Mouse (Mus musculus): Measurements from ENCODE around the gene Krtap4-2.

Gene Krtap4-2

DNA sequence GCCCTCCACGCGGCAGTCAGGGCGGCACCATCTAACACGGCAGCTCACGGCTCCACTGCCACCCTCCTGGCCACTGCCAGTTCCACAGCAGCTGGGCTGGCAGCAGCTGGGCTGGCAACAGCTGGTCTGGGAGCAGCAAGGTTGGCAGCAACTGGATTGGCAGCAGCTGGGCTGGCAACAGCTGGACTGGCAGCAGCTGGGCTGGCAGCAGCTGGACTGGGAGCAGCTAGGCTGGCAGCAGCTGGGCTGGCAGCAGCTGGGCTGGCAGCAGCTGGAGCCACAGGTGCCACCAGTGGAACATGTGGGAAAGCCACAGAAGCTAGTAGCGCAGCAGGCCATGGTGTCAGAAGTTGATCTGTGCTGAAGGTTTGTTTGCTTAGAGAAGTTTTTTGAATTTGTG lies 43.9 kb downstream of the Krtap4-2 start, which contains the start of gene Krtap1-3:
Krtap1-3 (minus strand) TSS at position 359 of the 400 bp plus-strand sequence.
- DNase-seq (ENCODE audit: low read depth, low spot score), result no peak

DNA sequence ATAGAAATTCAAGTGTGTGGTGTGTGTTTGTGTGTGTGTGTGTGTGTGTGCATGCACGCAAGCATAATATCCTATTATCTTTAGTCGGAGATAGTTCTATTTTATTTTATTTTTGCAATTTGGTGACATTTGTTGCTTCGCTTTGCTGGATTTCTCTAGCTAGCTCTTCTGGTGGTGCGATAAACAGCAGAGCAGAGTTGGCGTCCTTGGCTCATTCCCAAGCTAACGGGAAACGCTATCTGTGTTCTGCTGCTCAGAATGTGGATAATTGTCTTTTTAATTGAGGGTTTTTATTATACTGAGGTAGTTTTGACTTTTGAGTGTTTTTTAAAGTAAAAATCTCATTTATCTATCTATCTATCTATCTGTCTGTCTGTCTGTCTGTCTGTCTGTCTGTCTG lies 49.8 kb downstream of the Krtap4-2 start:
- no peak for DNase-seq (ENCODE audit: low read depth, low spot score)
